Mouse (Mus musculus) forebrain, embryonic 11.5 days (tissue): ENCODE data around the gene Arv1. TPM values are rescaled to one million over a fixed set of nuclear protein-coding genes. Genes with fewer than 3 reads are reported as not detected.

Source experiments
- ATAC-seq: fragments of 200-750 bp; cut with Nextera tagmentation; replicated peaks from 2 replicates; pipeline ENCODE4 v1.8.0; 2017; ENCODE audit warnings: moderate TSS enrichment; ENCODE audit not compliant: low FRiP score
- DNase-seq: peaks from one replicate; pipeline ENCODE4 v3.0.0-alpha.2; 2017; ENCODE audit warnings: low spot score
- H3K27ac ChIP-seq: fragments of 300-500 bp; sonication (generic); 2 replicates; pipeline ENCODE4 v1.5.1; 2014; ENCODE audit warnings: low read depth, low read length
- H3K27me3 ChIP-seq: fragments of 300-500 bp; sonication (generic); 2 replicates; pipeline ENCODE4 v1.6.1; 2014; ENCODE audit warnings: mild to moderate bottlenecking, low read length, mixed read lengths; ENCODE audit not compliant: control insufficient read depth, insufficient read depth
- H3K36me3 ChIP-seq: fragments of 300-500 bp; sonication (generic); 2 replicates; pipeline ENCODE4 v1.6.1; 2014; ENCODE audit warnings: mild to moderate bottlenecking, low read length, moderate library complexity, mixed read lengths; ENCODE audit not compliant: control insufficient read depth, insufficient read depth
- H3K4me1 ChIP-seq: fragments of 300-500 bp; sonication (generic); replicated peaks from 2 replicates; pipeline ENCODE4 v1.6.1; 2014; ENCODE audit warnings: low read length, mixed read lengths; ENCODE audit not compliant: control insufficient read depth, insufficient read depth
- H3K4me2 ChIP-seq: fragments of 300-500 bp; sonication (generic); 2 replicates; pipeline ENCODE4 v1.6.1; 2014; ENCODE audit warnings: low read depth, mild to moderate bottlenecking, low read length, moderate library complexity, mixed read lengths; ENCODE audit not compliant: severe bottlenecking
- H3K4me3 ChIP-seq: fragments of 300-500 bp; sonication (generic); 2 replicates; pipeline ENCODE4 v1.5.1; 2014; ENCODE audit warnings: low read depth, low read length
- H3K9ac ChIP-seq: fragments of 300-500 bp; sonication (generic); 2 replicates; pipeline ENCODE4 v1.6.1; 2014; ENCODE audit warnings: low read length
- H3K9me3 ChIP-seq: fragments of 300-500 bp; sonication (generic); 2 replicates; pipeline ENCODE4 v1.6.1; 2016; ENCODE audit warnings: low read length, mixed read lengths; ENCODE audit not compliant: control insufficient read depth
- WGBS: fragments of 180-500 bp; shearing (Covaris S2); extraction: QIAGEN DNeasy Blood & Tissue Kit; methylation state at CpG from one replicate; pipeline ENCODE4 v1.1.7; 2014; 5-methylcytosine and 5-hydroxymethylcytosine counted together
- polyA plus RNA-seq: library from polyadenylated mRNA; unstranded; fragments of >200 nt; fragmentation: Nextera tagmentation; extraction: Ambion mirVana; gene quantifications from 2 replicates; pipeline ENCODE4 v1.2.1, GENCODE M21; 2014

Gene Arv1
- polyA plus RNA-seq, 1 experiment from 2014 or later = 38.2 TPM

GRCm38 (mm10) chr8:124756153-124756552 lies 34.2 kb downstream of the Arv1 start:
- 71% methylated on average over 2 of the region's 2 CpGs for WGBS
- Histone ChIP-seq H3K4me1 (peaks cover 7% of the 10 kb centered on the region; the same call in 1 of the 2 replicates), H3K4me3 (no peak overlapping the region), H3K27ac (no peak overlapping the region), H3K27me3 (peaks cover 22% of the 10 kb centered on the region), H3K4me2 (no peak overlapping the region), H3K9me3 (no peaks in the 10 kb centered on the region), H3K36me3 (no peaks in the 10 kb centered on the region), H3K9ac (no peak overlapping the region)
- ATAC-seq = no peak
- DNase-seq = no peak

- H3K4me3 ChIP-seq = no peak overlapping the region
- H3K4me2 ChIP-seq = no peak overlapping the region
- H3K27me3 ChIP-seq = peaks cover 17% of the 10 kb centered on the region
- H3K9ac ChIP-seq = no peak overlapping the region
- DNase-seq (no peak), ATAC-seq (no peak)
- no peaks in the 10 kb centered on the region for H3K9me3 ChIP-seq
- 63% methylated on average over 5 of the region's 5 CpGs for WGBS
- H3K36me3 ChIP-seq = no peaks in the 10 kb centered on the region
- H3K4me1 ChIP-seq = peaks cover 5% of the 10 kb centered on the region; the same call in 1 of the 2 replicates
- H3K27ac ChIP-seq = no peak overlapping the region
Observed at GRCm38 (mm10) chr8:124756601-124757000, 34.7 kb downstream of the Arv1 start.

- Histone ChIP-seq H3K4me1 (peaks cover 3% of the 10 kb centered on the region; the same call in 1 of the 2 replicates), H3K27me3 (no peaks in the 10 kb centered on the region), H3K27ac (no peak overlapping the region), H3K9ac (no peak overlapping the region), H3K4me3 (no peak overlapping the region), H3K36me3 (no peaks in the 10 kb centered on the region), H3K4me2 (no peak overlapping the region), H3K9me3 (no peaks in the 10 kb centered on the region)
- DNase-seq = no peak
- WGBS = 43% methylated on average over 3 of the region's 3 CpGs
- ATAC-seq = no peak
Observed at GRCm38 (mm10) chr8:124758544-124758943, 36.6 kb downstream of the Arv1 start.

- Histone ChIP-seq H3K9me3 (no peaks in the 10 kb centered on the region), H3K27me3 (no peaks in the 10 kb centered on the region), H3K4me1 (no peaks in the 10 kb centered on the region), H3K36me3 (no peaks in the 10 kb centered on the region), H3K27ac (no peak overlapping the region), H3K4me3 (no peak overlapping the region), H3K9ac (no peak overlapping the region), H3K4me2 (no peak overlapping the region)
- DNase-seq (no peak), ATAC-seq (no peak)
- 64% methylated on average over 7 of the region's 7 CpGs for WGBS
Observed at GRCm38 (mm10) chr8:124763061-124763460, 41.1 kb downstream of the Arv1 start.

GRCm38 (mm10) chr8:124772389-124772788 lies 50.5 kb downstream of the Arv1 start:
- Histone ChIP-seq H3K36me3 (no peaks in the 10 kb centered on the region), H3K9me3 (no peaks in the 10 kb centered on the region), H3K9ac (no peak overlapping the region), H3K4me3 (no peak overlapping the region), H3K27ac (no peak overlapping the region), H3K4me2 (no peak overlapping the region), H3K4me1 (no peaks in the 10 kb centered on the region), H3K27me3 (no peaks in the 10 kb centered on the region)
- DNase-seq (no peak), ATAC-seq (no peak)
- WGBS = 83% methylated on average over 2 of the region's 2 CpGs

GRCm38 (mm10) chr8:124775695-124776094 lies 53.8 kb downstream of the Arv1 start:
- DNase-seq = peak; percentile 85
- H3K27ac ChIP-seq = no peak overlapping the region
- ATAC-seq = no peak

GRCm38 (mm10) chr8:124780236-124780635 lies 58.3 kb downstream of the Arv1 start:
- no peaks in the 10 kb centered on the region for H3K4me1 ChIP-seq
- DNase-seq (no peak), ATAC-seq (no peak)
- H3K36me3 ChIP-seq = no peaks in the 10 kb centered on the region
- H3K9me3 ChIP-seq = no peaks in the 10 kb centered on the region
- H3K4me3 ChIP-seq = no peak overlapping the region
- H3K9ac ChIP-seq = no peak overlapping the region
- WGBS = 29% methylated on average over 7 of the region's 7 CpGs
- no peaks in the 10 kb centered on the region for H3K27me3 ChIP-seq
- H3K4me2 ChIP-seq = no peak overlapping the region
- H3K27ac ChIP-seq = no peak overlapping the region

More at GRCm38 (mm10) chr8:124775695-124776094, 53.8 kb downstream of the Arv1 start:
- no peaks in the 10 kb centered on the region for H3K27me3 ChIP-seq
- H3K9ac ChIP-seq = no peak overlapping the region
- WGBS = 11% methylated on average over 16 of the region's 16 CpGs
- H3K36me3 ChIP-seq = no peaks in the 10 kb centered on the region
- H3K9me3 ChIP-seq = no peaks in the 10 kb centered on the region
- no peak overlapping the region for H3K4me3 ChIP-seq
- no peaks in the 10 kb centered on the region for H3K4me1 ChIP-seq
- H3K4me2 ChIP-seq = 0 out of 2 replicates have a peak overlapping the region, but pooled peaks have one; percentile 21

GRCm38 (mm10) chr8:124782431-124782830 lies 60.5 kb downstream of the Arv1 start:
- DNase-seq (no peak), ATAC-seq (no peak)
- Histone ChIP-seq H3K9ac (no peak overlapping the region), H3K9me3 (no peaks in the 10 kb centered on the region), H3K4me3 (no peak overlapping the region), H3K4me1 (no peaks in the 10 kb centered on the region), H3K27me3 (no peaks in the 10 kb centered on the region), H3K4me2 (no peak overlapping the region), H3K27ac (no peak overlapping the region), H3K36me3 (no peaks in the 10 kb centered on the region)
- WGBS = 77% methylated on average over 3 of the region's 3 CpGs

- H3K9me3 ChIP-seq = no peaks in the 10 kb centered on the region
- H3K27me3 ChIP-seq = no peaks in the 10 kb centered on the region
- H3K27ac ChIP-seq = no peak overlapping the region
- WGBS = 91% methylated on average over 15 of the region's 15 CpGs
- no peaks in the 10 kb centered on the region for H3K36me3 ChIP-seq
- no peak overlapping the region for H3K4me2 ChIP-seq
- H3K9ac ChIP-seq = no peak overlapping the region
- ATAC-seq = no peak
- no peak for DNase-seq
- no peaks in the 10 kb centered on the region for H3K4me1 ChIP-seq
- H3K4me3 ChIP-seq = no peak overlapping the region
Observed at GRCm38 (mm10) chr8:124783228-124783627, 61.3 kb downstream of the Arv1 start.
